ENCODE assay signal across 8 mouse cellular contexts in the genomic region with DNA sequence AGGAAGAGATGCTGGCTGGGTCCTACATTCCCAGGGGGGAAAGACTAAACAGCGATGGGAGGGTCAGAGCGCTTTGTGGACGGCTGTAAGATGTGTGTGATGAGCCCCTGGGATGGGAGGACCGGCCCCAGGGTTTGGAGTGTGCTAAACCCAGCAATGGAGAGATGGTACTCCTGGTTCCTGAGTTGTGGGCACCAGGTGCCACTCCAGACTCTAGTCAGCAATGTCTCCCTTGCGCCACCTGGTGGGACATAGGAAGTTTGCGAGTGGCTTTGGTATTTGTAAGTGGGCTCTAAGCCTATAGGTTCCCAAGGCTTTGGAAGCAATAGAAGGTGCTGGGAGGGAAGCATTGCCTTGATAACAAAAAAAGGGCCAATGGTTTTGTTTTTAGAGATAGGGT. TPM values are rescaled to one million over a fixed set of nuclear protein-coding genes. Genes with fewer than 3 reads are reported as not detected.
DNase-seq lines count a peak whose midpoint lies in the region; ATAC-seq and TF ChIP-seq lines count a peak whose summit lies in the region.

No protein-coding gene starts in this region.

- no peak for TF ChIP-seq POLR2A in brain, embryonic 14.5 days (IDR thresholded peaks at IDR 0.05; ENCODE audit: borderline replicate concordance, extremely low read depth, insufficient read depth, insufficient read length, poor library complexity, severe bottlenecking)

- H3K4me2 ChIP-seq in heart, embryonic 12.5 days: peak overlapping the region; percentile 78
- peak overlapping the region; percentile 84 for H3K4me2 ChIP-seq in kidney, embryonic 16.5 days (replicated peaks; ENCODE audit: low read depth, low read length)
- H3K4me2 ChIP-seq in liver, embryonic 11.5 days: peak overlapping the region; percentile 91

- peak overlapping the region; percentile 88; the same call in 1 of the 2 replicates for H3K9ac ChIP-seq in heart, embryonic 12.5 days
- peak overlapping the region; percentile 83 for H3K9ac ChIP-seq in kidney, embryonic 16.5 days (replicated peaks; ENCODE audit: low read length)
- H3K9ac ChIP-seq in liver, embryonic 11.5 days (ENCODE audit: low read depth, low read length): no peak overlapping the region

- 0% methylated on average over 6 of the region's 6 CpGs for WGBS in heart, embryonic 12.5 days
- WGBS in kidney, embryonic 16.5 days: 0% methylated on average over 6 of the region's 6 CpGs
- WGBS in liver, embryonic 11.5 days: 0% methylated on average over 6 of the region's 6 CpGs

- TF ChIP-seq CTCF in brain, embryonic 14.5 days (IDR thresholded peaks at IDR 0.05; ENCODE audit: borderline replicate concordance, extremely low read depth, insufficient read depth, insufficient read length): peak; percentile 90

- peak overlapping the region; percentile 66 for H3K4me3 ChIP-seq in heart, embryonic 12.5 days
- H3K4me3 ChIP-seq in kidney, embryonic 16.5 days (ENCODE audit: low read length): peak overlapping the region; percentile 90
- peak overlapping the region; percentile 71 for H3K4me3 ChIP-seq in liver, embryonic 11.5 days (ENCODE audit: low read depth, low read length)

- no peaks in the 10 kb centered on the region for H3K27me3 ChIP-seq in heart, embryonic 12.5 days (replicated peaks)
- no peaks in the 10 kb centered on the region for H3K27me3 ChIP-seq in kidney, embryonic 16.5 days (ENCODE audit: insufficient read depth, low read length)
- H3K27me3 ChIP-seq in liver, embryonic 11.5 days (replicated peaks; ENCODE audit: control insufficient read depth, insufficient read depth, low read length): no peaks in the 10 kb centered on the region; the same call in 1 of the 2 replicates
- H3K27me3 ChIP-seq in splenic B cell, adult 2 months (ENCODE audit: control insufficient read depth, insufficient read depth, low read length, poor library complexity, severe bottlenecking): no peaks in the 10 kb centered on the region

- H3K4me1 ChIP-seq in heart, embryonic 12.5 days (replicated peaks): peaks cover 38% of the 10 kb centered on the region
- H3K4me1 ChIP-seq in kidney, embryonic 16.5 days (ENCODE audit: insufficient read depth, low read length): peaks cover 28% of the 10 kb centered on the region
- peaks cover 27% of the 10 kb centered on the region for H3K4me1 ChIP-seq in liver, embryonic 11.5 days (replicated peaks; ENCODE audit: control insufficient read depth, insufficient read depth, low read length)

- peak; percentile 96 for DNase-seq in brain, embryonic 14.5 days (ENCODE audit: low read depth)
- peak; percentile 74 for DNase-seq in liver, embryonic 11.5 days (ENCODE audit: low spot score)
- peak; percentile 75 to 86 for DNase-seq in natural killer cell, adult 2 months (ENCODE audit: low spot score in 2 of 2)
- DNase-seq in splenic B cell, adult 2 months (ENCODE audit: low read depth, low spot score): peak; percentile 93

- 0 out of 2 replicates have a peak overlapping the region, but pooled peaks have one; percentile 99 for H3K27ac ChIP-seq in heart, embryonic 12.5 days (ENCODE audit: poor library complexity, severe bottlenecking)
- no peak overlapping the region for H3K27ac ChIP-seq in kidney, embryonic 16.5 days (ENCODE audit: low read length)
- H3K27ac ChIP-seq in liver, embryonic 11.5 days (ENCODE audit: low read depth, low read length): no peak overlapping the region

- H3K9me3 ChIP-seq in heart, embryonic 12.5 days (replicated peaks): no peaks in the 10 kb centered on the region
- no peaks in the 10 kb centered on the region for H3K9me3 ChIP-seq in kidney, embryonic 16.5 days (ENCODE audit: low read length)
- H3K9me3 ChIP-seq in liver, embryonic 11.5 days (ENCODE audit: control insufficient read depth, low read length): no peaks in the 10 kb centered on the region

- peak; percentile 35 for ATAC-seq in CD4-positive, CD25-positive, alpha-beta regulatory T cell, adult 4 months
- ATAC-seq in erythroblast, adult 5-6 weeks (replicated peaks; ENCODE audit: low FRiP score, poor library complexity, severe bottlenecking): peak; percentile 69
- 0 out of 2 replicates have a peak, but pooled peaks have one; percentile 13 for ATAC-seq in heart, embryonic 12.5 days (ENCODE audit: insufficient number of reproducible peaks, low FRiP score)
- ATAC-seq in kidney, embryonic 16.5 days (ENCODE audit: low FRiP score, low TSS enrichment): peak; percentile 21; the same call in 1 of the 2 replicates
- peak; percentile 30; the same call in 1 of the 2 replicates for ATAC-seq in liver, embryonic 11.5 days (replicated peaks; ENCODE audit: low FRiP score)

- H3K36me3 ChIP-seq in heart, embryonic 12.5 days: peaks cover 7% of the 10 kb centered on the region
- H3K36me3 ChIP-seq in kidney, embryonic 16.5 days (ENCODE audit: insufficient read depth, low read length): no peaks in the 10 kb centered on the region
- no peaks in the 10 kb centered on the region for H3K36me3 ChIP-seq in liver, embryonic 11.5 days (ENCODE audit: control insufficient read depth, insufficient read depth, low read length)
- no peaks in the 10 kb centered on the region for H3K36me3 ChIP-seq in splenic B cell, adult 2 months (ENCODE audit: control insufficient read depth, insufficient read depth, low read length, poor library complexity, severe bottlenecking)

RNA-seq across cellular contexts. Expression of gene Thbs3, which starts 0.9 kb away (rescaled TPM):
- 1 to 10 TPM; 3.4 to 3.6 TPM for polyA plus RNA-seq in CD4-positive, CD25-positive, alpha-beta regulatory T cell, adult 4 months (2017; shearing (Covaris generic))
- polyA plus RNA-seq in brain, embryonic 14.5 days (2012; rRNA removed): 117 and 168 TPM in 2 replicates
- not detected in 2 replicates for total RNA-seq in erythroblast, adult 5-6 weeks (2015; ENCODE audit: low replicate concordance)
- 1.7 TPM in 1 of 2 replicates, not detected in the other for total RNA-seq in erythroblast, adult 5-6 weeks (2017; ENCODE audit: low replicate concordance)
- polyA plus RNA-seq in heart, embryonic 12.5 days (2016; fragmentation: Nextera tagmentation; extraction: Ambion mirVana): 16.2 and 18.7 TPM in 2 replicates
- polyA plus RNA-seq in kidney, embryonic 16.5 days (2015; fragmentation: Nextera tagmentation; extraction: Ambion mirVana): 18.2 and 18.4 TPM in 2 replicates
- 3.2 and 5.9 TPM in 2 replicates for polyA plus RNA-seq in liver, embryonic 11.5 days (2014; fragmentation: Nextera tagmentation; extraction: Ambion mirVana)

RNA-seq across cellular contexts. Expression of gene Mtx1, which starts 11.0 kb away (rescaled TPM):
- 100 to 1,000 TPM in 1 of 2 experiments, 10 to 100 TPM in 1; 78.8 to 144 TPM for polyA plus RNA-seq in CD4-positive, CD25-positive, alpha-beta regulatory T cell, adult 4 months (2017; shearing (Covaris generic))
- polyA plus RNA-seq in brain, embryonic 14.5 days (2012; rRNA removed): 146 and 201 TPM in 2 replicates
- total RNA-seq in erythroblast, adult 5-6 weeks (2015; ENCODE audit: low replicate concordance): 4.0 and 13.4 TPM in 2 replicates
- total RNA-seq in erythroblast, adult 5-6 weeks (2017; ENCODE audit: low replicate concordance): 8.6 and 13.4 TPM in 2 replicates
- polyA plus RNA-seq in heart, embryonic 12.5 days (2016; fragmentation: Nextera tagmentation; extraction: Ambion mirVana): 123 and 127 TPM in 2 replicates
- polyA plus RNA-seq in kidney, embryonic 16.5 days (2015; fragmentation: Nextera tagmentation; extraction: Ambion mirVana): 227 and 235 TPM in 2 replicates
- 219 and 241 TPM in 2 replicates for polyA plus RNA-seq in liver, embryonic 11.5 days (2014; fragmentation: Nextera tagmentation; extraction: Ambion mirVana)

RNA-seq across cellular contexts. Expression of gene Muc1, which starts 13.0 kb away (rescaled TPM):
- polyA plus RNA-seq in CD4-positive, CD25-positive, alpha-beta regulatory T cell, adult 4 months (2017; shearing (Covaris generic)): 1 to 10 TPM; 1.1 to 2.0 TPM
- 9.3 and 10.0 TPM in 2 replicates for polyA plus RNA-seq in brain, embryonic 14.5 days (2012; rRNA removed)
- total RNA-seq in erythroblast, adult 5-6 weeks (2015; ENCODE audit: low replicate concordance): not detected in 2 replicates
- total RNA-seq in erythroblast, adult 5-6 weeks (2017; ENCODE audit: low replicate concordance): not detected in 2 replicates
- 0.48 TPM in 1 of 2 replicates, not detected in the other for polyA plus RNA-seq in heart, embryonic 12.5 days (2016; fragmentation: Nextera tagmentation; extraction: Ambion mirVana)
- 20.0 and 23.6 TPM in 2 replicates for polyA plus RNA-seq in kidney, embryonic 16.5 days (2015; fragmentation: Nextera tagmentation; extraction: Ambion mirVana)
- polyA plus RNA-seq in liver, embryonic 11.5 days (2014; fragmentation: Nextera tagmentation; extraction: Ambion mirVana): 0.30 and 0.62 TPM in 2 replicates

RNA-seq across cellular contexts. Expression of gene Gba, which starts 13.1 kb away (rescaled TPM):
- 100 to 1,000 TPM in 1 of 2 experiments, 10 to 100 TPM in 1; 81.2 to 128 TPM for polyA plus RNA-seq in CD4-positive, CD25-positive, alpha-beta regulatory T cell, adult 4 months (2017; shearing (Covaris generic))
- polyA plus RNA-seq in brain, embryonic 14.5 days (2012; rRNA removed): 55.6 and 56.3 TPM in 2 replicates
- 11.1 and 18.8 TPM in 2 replicates for total RNA-seq in erythroblast, adult 5-6 weeks (2015; ENCODE audit: low replicate concordance)
- total RNA-seq in erythroblast, adult 5-6 weeks (2017; ENCODE audit: low replicate concordance): 12.9 and 13.2 TPM in 2 replicates
- polyA plus RNA-seq in heart, embryonic 12.5 days (2016; fragmentation: Nextera tagmentation; extraction: Ambion mirVana): 37.1 and 38.0 TPM in 2 replicates
- 54.9 and 56.1 TPM in 2 replicates for polyA plus RNA-seq in kidney, embryonic 16.5 days (2015; fragmentation: Nextera tagmentation; extraction: Ambion mirVana)
- polyA plus RNA-seq in liver, embryonic 11.5 days (2014; fragmentation: Nextera tagmentation; extraction: Ambion mirVana): 38.5 and 42.1 TPM in 2 replicates

RNA-seq across cellular contexts. Expression of gene Krtcap2, which starts 29.9 kb away (rescaled TPM):
- polyA plus RNA-seq in CD4-positive, CD25-positive, alpha-beta regulatory T cell, adult 4 months (2017; shearing (Covaris generic)): 100 to 1,000 TPM; 258 to 319 TPM
- 86.7 and 106 TPM in 2 replicates for polyA plus RNA-seq in brain, embryonic 14.5 days (2012; rRNA removed)
- 47.0 and 49.8 TPM in 2 replicates for total RNA-seq in erythroblast, adult 5-6 weeks (2015; ENCODE audit: low replicate concordance)
- total RNA-seq in erythroblast, adult 5-6 weeks (2017; ENCODE audit: low replicate concordance): 17.8 and 31.8 TPM in 2 replicates
- polyA plus RNA-seq in heart, embryonic 12.5 days (2016; fragmentation: Nextera tagmentation; extraction: Ambion mirVana): 243 and 262 TPM in 2 replicates
- polyA plus RNA-seq in kidney, embryonic 16.5 days (2015; fragmentation: Nextera tagmentation; extraction: Ambion mirVana): 272 and 300 TPM in 2 replicates
- polyA plus RNA-seq in liver, embryonic 11.5 days (2014; fragmentation: Nextera tagmentation; extraction: Ambion mirVana): 246 and 251 TPM in 2 replicates

Comparison
In these comparisons a context has a peak if more than half of its experiments do, and no peak if none do; other contexts are left out.
1. ATAC-seq: peak in every context shown above with its lines; median percentile 69 in erythroblast, adult 5-6 weeks; 35 in CD4-positive, CD25-positive, alpha-beta regulatory T cell, adult 4 months; 30 in liver, embryonic 11.5 days; 21 in kidney, embryonic 16.5 days; 13 in heart, embryonic 12.5 days.